Mouse (Mus musculus) liver, embryonic 14.5 days (tissue): ENCODE results near the gene Iqgap2. TPM values are rescaled to one million over a fixed set of nuclear protein-coding genes. Genes with fewer than 3 reads are reported as not detected.

Experiments used
- ATAC-seq: fragments of 200-750 bp; cut with Nextera tagmentation; 2 replicates; pipeline ENCODE4 v1.8.0; 2017; ENCODE audit warnings: moderate number of reproducible peaks, mild to moderate bottlenecking, moderate library complexity; ENCODE audit not compliant: insufficient read depth
- DNase-seq, 3 experiments: peaks; one replicate each; pipeline ENCODE4 v3.0.0-alpha.2; 2012 to 2013; ENCODE audit warnings: low read depth in 3 of 3, low spot score in 3 of 3
- H3K27ac ChIP-seq: fragments of 300-500 bp; sonication (generic); 2 replicates; pipeline ENCODE4 v1.5.1; 2014; ENCODE audit warnings: moderate library complexity, mild to moderate bottlenecking, control low read depth, inconsistent platforms
- H3K27me3 ChIP-seq: fragments of 300-500 bp; sonication (generic); 2 replicates; pipeline ENCODE4 v1.6.1; 2014; ENCODE audit warnings: mild to moderate bottlenecking, low read length, moderate library complexity; ENCODE audit not compliant: control insufficient read depth, insufficient read depth
- H3K36me3 ChIP-seq: fragments of 300-500 bp; sonication (generic); replicated peaks from 2 replicates; pipeline ENCODE4 v1.6.1; 2014; ENCODE audit warnings: low read depth; ENCODE audit not compliant: control insufficient read depth, insufficient read depth
- H3K4me1 ChIP-seq, 2 experiments: fragments of 200-500 bp in 1 of 2; fragments of 300-500 bp in 1 of 2; sonication (generic) in 1 of 2; replicated peaks; 2 replicates each; pipeline ENCODE4 v1.6.1; 2012 to 2014; ENCODE audit warnings: antibody characterized with exemption in 1 of 2, inconsistent platforms in 1 of 2, low read length in 1 of 2; ENCODE audit not compliant: control insufficient read depth in 2 of 2, insufficient read depth in 2 of 2
- H3K4me2 ChIP-seq: fragments of 300-500 bp; sonication (generic); 2 replicates; pipeline ENCODE4 v1.6.1; 2014; ENCODE audit warnings: low read depth, mild to moderate bottlenecking, control low read depth, moderate library complexity
- H3K4me3 ChIP-seq, 2 experiments: fragments of 200-500 bp in 1 of 2; fragments of 300-500 bp in 1 of 2; sonication (generic) in 1 of 2; 2 replicates each; pipeline ENCODE4 v1.5.1; 2012 to 2014; ENCODE audit warnings: low read depth in 2 of 2, low read length in 2 of 2, mild to moderate bottlenecking in 2 of 2, control low read depth in 1 of 2, inconsistent platforms in 1 of 2, moderate library complexity in 1 of 2; ENCODE audit not compliant: insufficient read depth in 1 of 2
- H3K9ac ChIP-seq: fragments of 300-500 bp; sonication (generic); replicated peaks from 2 replicates; pipeline ENCODE4 v1.6.1; 2014; ENCODE audit warnings: mild to moderate bottlenecking, control low read depth, moderate library complexity
- H3K9me3 ChIP-seq: fragments of 300-500 bp; sonication (generic); 2 replicates; pipeline ENCODE4 v1.6.1; 2016; ENCODE audit warnings: low read length, mixed read lengths; ENCODE audit not compliant: control insufficient read depth
- CTCF ChIP-seq: IDR thresholded peaks from 2 replicates; pipeline ENCODE4 v1.5.1; 2016; ENCODE audit warnings: antibody characterized with exemption, low read depth, control low read depth
- EP300 ChIP-seq: IDR thresholded peaks from 2 replicates; pipeline ENCODE4 v1.6.1; 2016; ENCODE audit warnings: antibody characterized with exemption, low read depth
- WGBS: fragments of 180-500 bp; shearing (Covaris S2); extraction: QIAGEN DNeasy Blood & Tissue Kit; methylation state at CpG from one replicate; pipeline ENCODE4 v1.1.7; 2014; ENCODE audit not compliant: insufficient replicate concordance; 5-methylcytosine and 5-hydroxymethylcytosine counted together
- polyA plus RNA-seq, 2 experiments: library from polyadenylated mRNA; depleted of rRNA in 1 of 2; stranded (reverse) in 1 of 2; unstranded in 1 of 2; fragments of >200 nt; fragmentation: Nextera tagmentation in 1 of 2; extraction: Ambion mirVana in 1 of 2; gene quantifications; 2 replicates each; pipeline versions ENCODE4 v1.2.1 to v1.2.3; 2012 to 2014

The Iqgap2 gene
- polyA plus RNA-seq (2012; rRNA removed) (6.1 and 10.8 TPM in 2 replicates), polyA plus RNA-seq (2014; fragmentation: Nextera tagmentation; extraction: Ambion mirVana) (11.8 TPM in 2 replicates)

GRCm38 (mm10) chr13:95891491-95891925 is at the start of gene Iqgap2:
Gene Iqgap2, minus strand, starts transcription at chr13:95891922.
- no peaks in the 10 kb centered on the region for H3K36me3 ChIP-seq
- peak within 1 kb of the TSS; percentile 6; the same call in 1 of the 2 replicates for H3K27ac ChIP-seq
- peak within 1 kb of the TSS; percentile 68 to 71 for H3K4me3 ChIP-seq
- no peaks in the 10 kb centered on the region for H3K27me3 ChIP-seq
- under 1% methylated on average over 46 of the region's 48 CpGs for WGBS
- peak within 1 kb of the TSS; percentile 66 for H3K9ac ChIP-seq
- DNase-seq (no peak), ATAC-seq (peak; percentile 64)
- no peaks in the 10 kb centered on the region for H3K9me3 ChIP-seq
- H3K4me1 ChIP-seq = peaks cover 3 to 20% of the 10 kb centered on the region in 2 experiments; a peak in 3 of 4 replicates
- TF ChIP-seq CTCF (no peak), EP300 (no peak)
- peak within 1 kb of the TSS; percentile 93 for H3K4me2 ChIP-seq

- WGBS = 61% methylated on average over 5 of the region's 5 CpGs
- Histone ChIP-seq H3K9me3 (no peaks in the 10 kb centered on the region), H3K27ac (no peak overlapping the region), H3K9ac (no peak overlapping the region), H3K4me1 (peaks cover 0 to 13% of the 10 kb centered on the region in 2 experiments; a peak in 3 of 4 replicates), H3K27me3 (no peaks in the 10 kb centered on the region), H3K36me3 (no peaks in the 10 kb centered on the region), H3K4me3 (no peak overlapping the region), H3K4me2 (no peak overlapping the region)
- no peak for TF ChIP-seq CTCF
- TF ChIP-seq EP300 = no peak
- DNase-seq = no peak
- ATAC-seq = no peak
Observed at GRCm38 (mm10) chr13:95940811-95941210, 49.1 kb upstream of the Iqgap2 start.

GRCm38 (mm10) chr13:95924201-95924621 is 32.5 kb upstream of the Iqgap2 start:
- Histone ChIP-seq H3K27me3 (no peaks in the 10 kb centered on the region), H3K36me3 (no peaks in the 10 kb centered on the region), H3K4me1 (peaks cover 0 to 2% of the 10 kb centered on the region in 2 experiments; a peak in 1 of 4 replicates), H3K4me2 (no peak overlapping the region), H3K9ac (no peak overlapping the region), H3K27ac (no peak overlapping the region), H3K9me3 (no peaks in the 10 kb centered on the region), H3K4me3 (no peak overlapping the region)
- DNase-seq = no peak
- no peak for TF ChIP-seq CTCF
- no peak for TF ChIP-seq EP300
- ATAC-seq = no peak
- 39% methylated on average over 2 of the region's 2 CpGs for WGBS

- DNase-seq (no peak), ATAC-seq (no peak)
- H3K4me2 ChIP-seq = no peak overlapping the region
- no peak overlapping the region for H3K4me3 ChIP-seq
- TF ChIP-seq EP300 (no peak), CTCF (no peak)
- H3K9me3 ChIP-seq = no peaks in the 10 kb centered on the region
- H3K27ac ChIP-seq = no peak overlapping the region
- H3K4me1 ChIP-seq = peaks cover 0 to 2% of the 10 kb centered on the region in 2 experiments; a peak in 1 of 4 replicates
- H3K27me3 ChIP-seq = no peaks in the 10 kb centered on the region
- WGBS = 82% methylated on average over 4 of the region's 4 CpGs
- no peak overlapping the region for H3K9ac ChIP-seq
- H3K36me3 ChIP-seq = no peaks in the 10 kb centered on the region
Observed at GRCm38 (mm10) chr13:95922626-95923025, 30.9 kb upstream of the Iqgap2 start.

GRCm38 (mm10) chr13:95918624-95919284 is 27.0 kb upstream of the Iqgap2 start:
- Histone ChIP-seq H3K36me3 (no peaks in the 10 kb centered on the region), H3K4me3 (no peak overlapping the region), H3K9me3 (no peaks in the 10 kb centered on the region), H3K9ac (no peak overlapping the region), H3K4me1 (no peaks in the 10 kb centered on the region), H3K27me3 (no peaks in the 10 kb centered on the region), H3K4me2 (no peak overlapping the region), H3K27ac (no peak overlapping the region)
- ATAC-seq (no peak), DNase-seq (no peak)
- TF ChIP-seq EP300 (no peak), CTCF (no peak)
- 71% methylated on average over 9 of the region's 9 CpGs for WGBS
